Mouse (Mus musculus) kidney, postnatal 0 days (tissue): Measurements from ENCODE around the gene Rpl10-ps3. TPM values are rescaled to one million over a fixed set of nuclear protein-coding genes. Genes with fewer than 3 reads are reported as not detected.

Experiments used
- ATAC-seq: fragments of 200-750 bp; cut with Nextera tagmentation; replicated peaks from 2 replicates; pipeline ENCODE4 v1.8.0; 2017; ENCODE audit warnings: low read depth, moderate number of reproducible peaks, moderate TSS enrichment, moderate library complexity; ENCODE audit not compliant: low FRiP score
- DNase-seq: peaks from one replicate; pipeline ENCODE4 v3.0.0-alpha.2; 2016; ENCODE audit warnings: low spot score
- H3K27ac ChIP-seq: fragments of 300-500 bp; sonication (generic); 2 replicates; pipeline ENCODE4 v1.5.1; 2014; ENCODE audit warnings: mild to moderate bottlenecking
- H3K27me3 ChIP-seq: fragments of 300-500 bp; sonication (generic); 2 replicates; pipeline ENCODE4 v1.6.1; 2014; ENCODE audit warnings: low read length, mixed read lengths; ENCODE audit not compliant: insufficient read depth
- H3K36me3 ChIP-seq: fragments of 300-500 bp; sonication (generic); 2 replicates; pipeline ENCODE4 v1.6.1; 2014; ENCODE audit warnings: low read length, mixed read lengths; ENCODE audit not compliant: insufficient read depth
- H3K4me1 ChIP-seq: fragments of 300-500 bp; sonication (generic); replicated peaks from 2 replicates; pipeline ENCODE4 v1.6.1; 2014; ENCODE audit warnings: antibody characterized with exemption, low read length, mixed read lengths; ENCODE audit not compliant: insufficient read depth
- H3K4me2 ChIP-seq: fragments of 300-500 bp; sonication (generic); 2 replicates; pipeline ENCODE4 v1.6.1; 2014; ENCODE audit warnings: mild to moderate bottlenecking, low read length, moderate library complexity, mixed read lengths
- H3K4me3 ChIP-seq: fragments of 300-500 bp; sonication (generic); replicated peaks from 2 replicates; pipeline ENCODE4 v1.5.1; 2014; ENCODE audit warnings: low read depth, low read length
- H3K9ac ChIP-seq: fragments of 300-500 bp; sonication (generic); 2 replicates; pipeline ENCODE4 v1.6.1; 2014; ENCODE audit warnings: low read depth, low read length
- H3K9me3 ChIP-seq: fragments of 300-500 bp; sonication (generic); replicated peaks from 2 replicates; pipeline ENCODE4 v1.6.1; 2016; ENCODE audit warnings: low read length, inconsistent platforms, mixed read lengths
- CTCF ChIP-seq: IDR thresholded peaks from 2 replicates; pipeline ENCODE4 v1.5.1; 2016; ENCODE audit warnings: antibody characterized with exemption, low read depth, mild to moderate bottlenecking, moderate library complexity
- WGBS: fragments of 180-500 bp; shearing (Covaris S2); extraction: QIAGEN DNeasy Blood & Tissue Kit; methylation state at CpG from one replicate; pipeline ENCODE4 v1.1.7; 2014; 5-methylcytosine and 5-hydroxymethylcytosine counted together
- polyA plus RNA-seq: library from polyadenylated mRNA; unstranded; fragments of >200 nt; fragmentation: Nextera tagmentation; extraction: Ambion mirVana; gene quantifications from 2 replicates; pipeline ENCODE4 v1.2.1, GENCODE M21; 2015

The Rpl10-ps3 gene
- polyA plus RNA-seq, 1 experiment from 2014 or later = 252 TPM

DNA sequence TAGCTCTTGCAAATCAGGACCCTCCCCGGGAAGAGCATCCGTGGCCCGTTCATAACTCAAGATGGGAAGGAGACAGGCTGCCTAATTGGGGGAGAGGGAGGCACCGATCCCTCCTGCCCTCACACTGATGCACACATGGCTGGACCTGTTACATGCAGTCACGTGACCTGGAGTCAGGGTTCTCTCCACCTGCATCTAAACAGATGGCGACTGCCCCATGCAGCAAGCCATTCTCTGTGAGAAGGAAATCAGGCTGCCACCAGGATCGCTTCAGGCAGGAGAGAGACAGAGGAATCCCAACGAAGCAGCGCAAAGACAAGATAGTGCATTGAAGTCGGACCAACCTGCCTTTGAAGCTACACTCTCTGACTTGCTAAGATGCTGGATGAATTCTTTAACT is 3.5 kb upstream of the Rpl10-ps3 start:
- H3K36me3 ChIP-seq = no peaks in the 10 kb centered on the region
- H3K4me3 ChIP-seq = no peak overlapping the region
- no peaks in the 10 kb centered on the region for H3K27me3 ChIP-seq
- no peak for TF ChIP-seq CTCF
- no peak overlapping the region for H3K27ac ChIP-seq
- H3K9ac ChIP-seq = no peak overlapping the region
- H3K4me1 ChIP-seq = no peaks in the 10 kb centered on the region
- no peaks in the 10 kb centered on the region for H3K9me3 ChIP-seq
- DNase-seq = no peak
- WGBS = 66% methylated on average over 10 of the region's 10 CpGs
- ATAC-seq = no peak
- no peak overlapping the region for H3K4me2 ChIP-seq

DNA sequence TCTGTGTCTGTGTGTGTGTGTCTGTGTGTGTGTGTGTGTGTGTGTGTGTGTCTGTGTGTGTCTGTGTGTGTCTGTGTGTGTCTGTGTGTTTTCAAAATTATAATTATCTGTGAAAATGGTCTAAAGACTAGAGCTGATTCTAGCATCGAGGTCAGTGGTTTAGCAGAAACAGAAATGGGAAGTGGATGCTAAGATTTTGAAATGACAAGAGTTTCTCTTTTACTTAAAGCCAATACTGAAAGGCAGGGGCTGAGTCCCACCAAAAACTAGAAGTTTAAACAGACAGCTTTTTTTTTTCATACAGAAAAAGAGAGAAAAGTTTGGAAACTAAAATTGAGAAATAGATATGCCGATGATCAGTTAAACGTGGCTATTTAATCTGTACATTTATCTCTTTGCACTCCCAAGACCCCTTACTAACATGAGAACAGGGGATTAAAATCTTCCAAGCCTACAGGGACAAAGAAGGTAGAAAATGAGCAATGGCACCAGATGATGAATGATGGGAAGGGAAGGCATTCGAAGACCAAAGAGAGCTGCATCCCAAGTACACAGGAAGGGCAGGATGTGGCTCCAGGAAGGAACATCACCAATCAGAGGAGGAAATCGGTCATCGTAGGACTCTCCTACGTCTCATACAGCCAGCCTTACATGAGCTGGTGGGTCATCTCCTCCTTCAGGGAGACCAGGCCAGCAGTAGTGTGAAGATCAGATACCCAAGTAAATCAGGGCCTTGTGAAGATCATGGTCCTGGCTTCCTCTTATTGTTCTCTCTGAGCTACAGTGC is 9.0 kb downstream of the Rpl10-ps3 start:
- Histone ChIP-seq H3K4me3 (no peak overlapping the region), H3K36me3 (no peaks in the 10 kb centered on the region), H3K27me3 (no peaks in the 10 kb centered on the region), H3K9ac (no peak overlapping the region), H3K27ac (no peak overlapping the region), H3K4me2 (no peak overlapping the region), H3K9me3 (no peaks in the 10 kb centered on the region), H3K4me1 (no peaks in the 10 kb centered on the region)
- no peak for TF ChIP-seq CTCF
- ATAC-seq (no peak), DNase-seq (peak; percentile 29)
- WGBS = 84% methylated on average over 7 of the region's 7 CpGs

DNA sequence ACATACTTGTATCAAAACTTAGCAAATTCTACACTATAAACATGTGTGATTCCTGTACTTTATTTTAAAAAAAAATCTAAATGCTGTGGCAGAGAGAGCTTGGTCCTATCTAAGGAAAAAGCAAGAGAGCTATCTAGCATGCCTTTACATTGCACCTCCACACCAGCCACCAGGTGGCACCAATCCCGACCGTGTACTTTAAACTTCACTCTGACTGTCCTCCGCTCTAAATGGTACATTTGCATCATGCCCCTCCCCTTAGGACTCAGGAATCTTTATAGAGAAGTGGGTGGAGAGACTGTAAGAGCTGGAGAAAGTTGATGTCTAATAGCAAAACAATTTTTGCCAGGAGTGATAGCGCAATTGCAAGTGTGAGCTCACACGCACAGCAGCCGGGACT is 11.4 kb downstream of the Rpl10-ps3 start:
- DNase-seq (peak; percentile 95), ATAC-seq (no peak; the same call in 1 of the 2 replicates)
- no peaks in the 10 kb centered on the region for H3K4me1 ChIP-seq
- 36% methylated on average over 6 of the region's 6 CpGs for WGBS
- no peaks in the 10 kb centered on the region for H3K36me3 ChIP-seq
- H3K27ac ChIP-seq = no peak overlapping the region
- no peak overlapping the region for H3K9ac ChIP-seq
- H3K9me3 ChIP-seq = no peaks in the 10 kb centered on the region
- H3K27me3 ChIP-seq = no peaks in the 10 kb centered on the region
- H3K4me2 ChIP-seq = no peak overlapping the region
- no peak overlapping the region for H3K4me3 ChIP-seq
- TF ChIP-seq CTCF = peak; percentile 94

DNA sequence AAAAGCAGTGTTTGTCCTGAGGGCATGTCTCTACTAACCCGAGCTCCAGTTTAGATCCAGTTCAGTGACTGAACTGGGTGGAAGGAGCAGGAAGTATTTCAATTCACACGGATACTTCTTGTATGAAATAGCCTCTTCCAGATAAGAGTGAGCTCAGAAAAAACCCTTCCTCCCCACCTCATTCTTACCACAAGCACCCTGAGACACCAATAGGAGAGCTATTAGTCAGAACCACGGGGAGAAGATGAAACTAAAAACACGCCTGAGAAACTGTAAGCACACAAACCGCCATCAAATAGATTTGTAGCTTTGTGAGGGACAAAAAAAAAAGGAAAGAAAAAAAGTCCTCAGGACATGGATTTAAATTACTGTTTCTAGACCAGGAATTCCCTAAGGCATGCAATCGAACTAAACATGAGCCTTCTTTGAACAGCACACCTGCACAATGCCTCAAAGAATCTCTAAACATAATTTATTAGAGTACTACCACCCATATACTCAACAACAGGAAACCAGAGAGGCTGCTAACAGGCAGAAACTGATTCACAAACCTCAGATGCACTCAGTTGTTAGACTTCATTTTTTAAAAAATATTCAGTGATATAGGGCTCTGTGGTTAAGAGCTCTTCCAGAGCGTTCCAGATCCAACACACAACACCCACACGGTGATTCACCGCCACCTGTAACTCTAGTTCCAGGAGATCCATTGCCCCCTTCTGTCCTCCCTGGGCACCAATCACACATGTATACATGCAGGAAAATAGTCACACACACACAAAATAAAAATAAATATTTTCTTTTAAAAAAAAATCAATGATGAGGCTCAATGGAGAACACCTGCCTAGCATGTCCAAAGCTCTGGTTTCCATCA is 20.2 kb downstream of the Rpl10-ps3 start:
- Histone ChIP-seq H3K4me2 (no peak overlapping the region), H3K4me3 (no peak overlapping the region), H3K27me3 (no peaks in the 10 kb centered on the region), H3K9ac (no peak overlapping the region), H3K36me3 (no peaks in the 10 kb centered on the region), H3K27ac (no peak overlapping the region), H3K9me3 (no peaks in the 10 kb centered on the region), H3K4me1 (no peaks in the 10 kb centered on the region)
- ATAC-seq (no peak), DNase-seq (no peak)
- 53% methylated on average over 9 of the region's 9 CpGs for WGBS
- TF ChIP-seq CTCF = no peak

DNA sequence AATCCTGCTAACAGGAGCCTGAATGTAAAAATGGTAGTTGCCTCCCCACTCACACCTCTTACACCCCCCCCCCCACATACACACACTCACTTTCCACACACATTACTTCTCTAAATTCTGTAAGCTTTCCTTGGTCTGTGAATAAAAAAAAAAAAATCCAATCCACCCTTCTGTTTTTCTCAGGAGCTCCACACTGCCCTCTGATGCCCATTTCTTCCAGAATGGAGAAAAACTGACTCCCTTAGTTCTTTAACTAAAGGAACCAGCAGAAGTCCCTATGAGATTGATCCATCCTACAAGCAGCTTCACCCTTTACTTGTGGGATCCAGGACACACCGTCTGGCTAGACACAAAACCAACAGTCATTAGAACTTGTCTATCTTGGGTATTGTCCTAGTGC is 24.0 kb downstream of the Rpl10-ps3 start:
- Histone ChIP-seq H3K4me1 (no peaks in the 10 kb centered on the region), H3K9ac (no peak overlapping the region), H3K36me3 (no peaks in the 10 kb centered on the region), H3K27me3 (no peaks in the 10 kb centered on the region), H3K4me3 (no peak overlapping the region), H3K4me2 (no peak overlapping the region), H3K27ac (no peak overlapping the region), H3K9me3 (no peaks in the 10 kb centered on the region)
- no peak for ATAC-seq
- TF ChIP-seq CTCF = peak; percentile 31; the same call in 1 of the 2 replicates
- 66% methylated on average over 1 of the region's 1 CpGs for WGBS
- no peak for DNase-seq

DNA sequence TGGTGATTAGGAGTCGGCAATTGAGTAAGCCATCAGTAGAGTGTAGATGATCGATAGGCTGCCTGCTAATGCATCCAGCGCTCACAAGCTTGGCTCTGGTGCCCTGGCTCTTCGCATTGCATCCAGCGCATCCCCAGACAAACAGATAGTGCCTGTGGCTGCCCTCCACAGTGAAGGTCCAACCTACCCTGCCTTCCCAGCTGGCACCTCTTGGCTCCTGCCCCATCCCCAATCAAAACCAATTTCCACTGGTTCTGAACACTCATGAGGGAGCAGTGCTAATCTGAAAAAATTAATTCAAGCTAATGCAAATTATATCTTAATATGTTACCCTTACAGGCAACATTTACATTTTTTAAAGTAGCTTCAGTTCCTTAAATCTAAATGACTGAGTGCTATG is 25.3 kb downstream of the Rpl10-ps3 start:
- H3K4me1 ChIP-seq = no peaks in the 10 kb centered on the region
- H3K27ac ChIP-seq = no peak overlapping the region
- TF ChIP-seq CTCF = no peak
- no peaks in the 10 kb centered on the region for H3K9me3 ChIP-seq
- H3K9ac ChIP-seq = no peak overlapping the region
- no peaks in the 10 kb centered on the region for H3K27me3 ChIP-seq
- WGBS = 97% methylated on average over 5 of the region's 5 CpGs
- ATAC-seq (no peak), DNase-seq (no peak)
- no peak overlapping the region for H3K4me2 ChIP-seq
- H3K36me3 ChIP-seq = no peaks in the 10 kb centered on the region
- no peak overlapping the region for H3K4me3 ChIP-seq
